Mouse (Mus musculus): ENCODE measurements around the gene Hist1h2ak. TPM values are rescaled to one million over a fixed set of nuclear protein-coding genes. Genes with fewer than 3 reads are reported as not detected.

The Hist1h2ak gene
- polyA plus RNA-seq (2012; ENCODE audit: low replicate concordance), result 17.5 and 23.9 TPM in 2 replicates

GRCm38 (mm10) chr13:21753524-21754285 is at the start of gene Hist1h2ak, which contains the start of gene Hist1h2bn:
Gene Hist1h2ak (minus strand): TSS chr13:21753827.
Gene Hist1h2bn (plus strand): TSS chr13:21754123.

GRCm38 (mm10) chr13:21786899-21787629 is 33.4 kb upstream of the Hist1h2ak start, which contains the start of the genes Hist1h2an and Hist1h2bp:
Gene Hist1h2an (minus strand): TSS chr13:21787218.
Gene Hist1h2bp (plus strand): TSS chr13:21787461.

GRCm38 (mm10) chr13:21783255-21783617 is 29.6 kb upstream of the Hist1h2ak start, which contains the start of gene Hist1h3i:
Gene Hist1h3i (minus strand): TSS chr13:21783370.

GRCm38 (mm10) chr13:21779767-21780731 is 26.4 kb upstream of the Hist1h2ak start, which contains the start of gene Hist1h1b:
Gene Hist1h1b (minus strand): TSS chr13:21780625.

GRCm38 (mm10) chr13:21750159-21751017 is 3.2 kb downstream of the Hist1h2ak start, which contains the start of gene Hist1h4k:
Gene Hist1h4k (minus strand): TSS chr13:21750505.

GRCm38 (mm10) chr13:21734906-21735767 is 18.5 kb downstream of the Hist1h2ak start, which contains the start of gene Hist1h4j:
Gene Hist1h4j (plus strand): TSS chr13:21735064.

GRCm38 (mm10) chr13:21721757-21722372 is 31.8 kb downstream of the Hist1h2ak start, which contains the start of gene Hist1h2bm:
Gene Hist1h2bm (plus strand): TSS chr13:21722044.

GRCm38 (mm10) chr13:21717397-21718357 is 36.0 kb downstream of the Hist1h2ak start, which contains the start of gene Hist1h3h:
Gene Hist1h3h (plus strand): TSS chr13:21717659.

GRCm38 (mm10) chr13:21715864-21716539 is 37.6 kb downstream of the Hist1h2ak start, which contains the start of the genes Hist1h2bl and Hist1h2ai:
Gene Hist1h2bl (minus strand): TSS chr13:21716143.
Gene Hist1h2ai (plus strand): TSS chr13:21716422.

Other genes with a start within 250 kb of the Hist1h2ak start
- 3.4 and 5.8 TPM in 2 replicates for gene Zkscan8, start 222.7 kb downstream of the Hist1h2ak start, polyA plus RNA-seq (2012; ENCODE audit: low replicate concordance)
- not detected in 2 replicates for gene Olfr1366, start 211.0 kb downstream of the Hist1h2ak start, polyA plus RNA-seq (2012; ENCODE audit: low replicate concordance)
- not detected in 2 replicates for gene Olfr1535, start 193.9 kb downstream of the Hist1h2ak start, polyA plus RNA-seq (2012; ENCODE audit: low replicate concordance)
- not detected in 2 replicates for gene Olfr1364, start 172.1 kb downstream of the Hist1h2ak start, polyA plus RNA-seq (2012; ENCODE audit: low replicate concordance)
- not detected in 2 replicates for gene Olfr1362, start 139.8 kb downstream of the Hist1h2ak start, polyA plus RNA-seq (2012; ENCODE audit: low replicate concordance)
- not detected in 2 replicates for gene Olfr11, start 111.3 kb downstream of the Hist1h2ak start, polyA plus RNA-seq (2012; ENCODE audit: low replicate concordance)
- gene Olfr1361, start 90.4 kb downstream of the Hist1h2ak start, polyA plus RNA-seq (2012; ENCODE audit: low replicate concordance), result not detected in 2 replicates
- gene Olfr1360, start 76.4 kb downstream of the Hist1h2ak start, polyA plus RNA-seq (2012; ENCODE audit: low replicate concordance), result not detected in 2 replicates
- not detected in 2 replicates for gene Olfr1359, start 55.7 kb downstream of the Hist1h2ak start, polyA plus RNA-seq (2012; ENCODE audit: low replicate concordance)
- gene Hist1h2bl, start 37.7 kb downstream of the Hist1h2ak start, polyA plus RNA-seq (2012; ENCODE audit: low replicate concordance), result 2.0 TPM in 1 of 2 replicates, not detected in the other
- 11.2 and 13.3 TPM in 2 replicates for gene Hist1h2ai, start 37.4 kb downstream of the Hist1h2ak start, polyA plus RNA-seq (2012; ENCODE audit: low replicate concordance)
- 20.5 and 29.9 TPM in 2 replicates for gene Hist1h3h, start 36.2 kb downstream of the Hist1h2ak start, polyA plus RNA-seq (2012; ENCODE audit: low replicate concordance)
- 0.85 and 0.91 TPM in 2 replicates for gene Hist1h2bm, start 31.8 kb downstream of the Hist1h2ak start, polyA plus RNA-seq (2012; ENCODE audit: low replicate concordance)
- 0.72 and 1.6 TPM in 2 replicates for gene Hist1h4j, start 18.8 kb downstream of the Hist1h2ak start, polyA plus RNA-seq (2012; ENCODE audit: low replicate concordance)
- 10.5 and 30.0 TPM in 2 replicates for gene Hist1h4k, start 3.3 kb downstream of the Hist1h2ak start, polyA plus RNA-seq (2012; ENCODE audit: low replicate concordance)
- 0.92 TPM in 1 of 2 replicates, not detected in the other for gene Hist1h2bn, start 296 bp upstream of the Hist1h2ak start, polyA plus RNA-seq (2012; ENCODE audit: low replicate concordance)
- gene Hist1h1b, start 26.8 kb upstream of the Hist1h2ak start, polyA plus RNA-seq (2012; ENCODE audit: low replicate concordance), result 4.1 TPM in 1 of 2 replicates, not detected in the other
- gene Hist1h3i, start 29.5 kb upstream of the Hist1h2ak start, polyA plus RNA-seq (2012; ENCODE audit: low replicate concordance), result 6.5 and 18.1 TPM in 2 replicates
- 15.3 and 16.1 TPM in 2 replicates for gene Hist1h2an, start 33.4 kb upstream of the Hist1h2ak start, polyA plus RNA-seq (2012; ENCODE audit: low replicate concordance)
- 0.47 and 2.4 TPM in 2 replicates for gene Hist1h2bp, start 33.6 kb upstream of the Hist1h2ak start, polyA plus RNA-seq (2012; ENCODE audit: low replicate concordance)
- 5.8 and 8.5 TPM in 2 replicates for gene Hist1h2bq, start 56.4 kb upstream of the Hist1h2ak start, polyA plus RNA-seq (2012; ENCODE audit: low replicate concordance)
- gene Hist1h2ao, start 56.6 kb upstream of the Hist1h2ak start, polyA plus RNA-seq (2012; ENCODE audit: low replicate concordance), result 1,820 and 2,295 TPM in 2 replicates
- 19.5 and 44.0 TPM in 2 replicates for gene Hist1h4m, start 57.9 kb upstream of the Hist1h2ak start, polyA plus RNA-seq (2012; ENCODE audit: low replicate concordance)
- 19.6 and 28.2 TPM in 2 replicates for gene Hist1h4n, start 78.4 kb upstream of the Hist1h2ak start, polyA plus RNA-seq (2012; ENCODE audit: low replicate concordance)
- gene Hist1h2ap, start 79.7 kb upstream of the Hist1h2ak start, polyA plus RNA-seq (2012; ENCODE audit: low replicate concordance), result 1,183 and 6,694 TPM in 2 replicates
- gene Hist1h2br, start 79.9 kb upstream of the Hist1h2ak start, polyA plus RNA-seq (2012; ENCODE audit: low replicate concordance), result 5.3 and 9.4 TPM in 2 replicates
- gene Zfp184, start 191.3 kb upstream of the Hist1h2ak start, polyA plus RNA-seq (2012; ENCODE audit: low replicate concordance), result 0.08 and 0.25 TPM in 2 replicates
- not detected in 2 replicates for gene Pom121l2, start 227.4 kb upstream of the Hist1h2ak start, polyA plus RNA-seq (2012; ENCODE audit: low replicate concordance)